Mouse (Mus musculus): ENCODE measurements at regions not wholly inside any gene's neighbourhood (a gene's known extent, or its start where the extent isn't known, plus 50 kb on each side); places are given as distances from the start of the nearest gene placed in this dataset.

- in situ Hi-C loops (cut with MboI; ENCODE audit: unreplicated experiment in 2 of 2), result loop anchor here in 1 of 2 experiments (25.0 kb wide), 1 partner anchor 801 kb away; the partner anchor contains the start of genes Abhd13 and Lig4
These were observed 219.6 kb downstream of the Irs2 start for GRCm38 (mm10) chr8:10788496-10789200.

GRCm38 (mm10) chr8:10785801-10786200 is 222.5 kb downstream of the Irs2 start:
- in situ Hi-C loops (cut with MboI; ENCODE audit: unreplicated experiment in 2 of 2), result loop anchor here in 1 of 2 experiments (25.0 kb wide), 1 partner anchor 798 kb away; the partner anchor contains the start of genes Abhd13 and Lig4

GRCm38 (mm10) chr8:10785311-10785710 is 222.9 kb downstream of the Irs2 start:
- in situ Hi-C loops (cut with MboI; ENCODE audit: unreplicated experiment in 2 of 2), result loop anchor here in 1 of 2 experiments (25.0 kb wide), 1 partner anchor 798 kb away; the partner anchor contains the start of genes Abhd13 and Lig4

GRCm38 (mm10) chr8:10784481-10784880 is 223.8 kb downstream of the Irs2 start:
- in situ Hi-C loops (cut with MboI; ENCODE audit: unreplicated experiment in 2 of 2), result loop anchor here in 1 of 2 experiments (25.0 kb wide), 1 partner anchor 797 kb away; the partner anchor contains the start of genes Abhd13 and Lig4

GRCm38 (mm10) chr8:10781860-10782259 is 226.4 kb downstream of the Irs2 start:
- in situ Hi-C loops (cut with MboI; ENCODE audit: unreplicated experiment in 2 of 2), result loop anchor here in 1 of 2 experiments (25.0 kb wide), 1 partner anchor 795 kb away; the partner anchor contains the start of genes Abhd13 and Lig4

GRCm38 (mm10) chr8:10779636-10780035 is 228.6 kb downstream of the Irs2 start:
- in situ Hi-C loops (cut with MboI; ENCODE audit: unreplicated experiment in 2 of 2), result loop anchor here in 1 of 2 experiments (25.0 kb wide), 1 partner anchor 792 kb away; the partner anchor contains the start of genes Abhd13 and Lig4

GRCm38 (mm10) chr8:10775202-10776010 is 232.9 kb downstream of the Irs2 start:
- in situ Hi-C loops (cut with MboI; ENCODE audit: unreplicated experiment in 2 of 2), result loop anchor here in 1 of 2 experiments (25.0 kb wide), 1 partner anchor 788 kb away; the partner anchor contains the start of genes Abhd13 and Lig4

- in situ Hi-C loops (cut with MboI; ENCODE audit: unreplicated experiment in 2 of 2), result loop anchor here in 1 of 2 experiments (25.0 kb wide), 1 partner anchor 787 kb away; the partner anchor contains the start of genes Abhd13 and Lig4
These were observed 233.5 kb downstream of the Irs2 start for GRCm38 (mm10) chr8:10774778-10775177.

- in situ Hi-C loops (cut with MboI; ENCODE audit: unreplicated experiment in 2 of 2), result no loop called here
These were observed 240.1 kb downstream of the Irs2 start for GRCm38 (mm10) chr8:10768181-10768580.

GRCm38 (mm10) chr8:10763907-10764306 is 244.4 kb downstream of the Irs2 start:
- in situ Hi-C loops (cut with MboI; ENCODE audit: unreplicated experiment in 2 of 2), result no loop called here

GRCm38 (mm10) chr8:10761694-10762305 is 246.5 kb downstream of the Irs2 start:
- in situ Hi-C loops (cut with MboI; ENCODE audit: unreplicated experiment in 2 of 2), result no loop called here

GRCm38 (mm10) chr8:10760851-10761693 is 247.2 kb downstream of the Irs2 start:
- in situ Hi-C loops (cut with MboI; ENCODE audit: unreplicated experiment in 2 of 2), result no loop called here

DNA sequence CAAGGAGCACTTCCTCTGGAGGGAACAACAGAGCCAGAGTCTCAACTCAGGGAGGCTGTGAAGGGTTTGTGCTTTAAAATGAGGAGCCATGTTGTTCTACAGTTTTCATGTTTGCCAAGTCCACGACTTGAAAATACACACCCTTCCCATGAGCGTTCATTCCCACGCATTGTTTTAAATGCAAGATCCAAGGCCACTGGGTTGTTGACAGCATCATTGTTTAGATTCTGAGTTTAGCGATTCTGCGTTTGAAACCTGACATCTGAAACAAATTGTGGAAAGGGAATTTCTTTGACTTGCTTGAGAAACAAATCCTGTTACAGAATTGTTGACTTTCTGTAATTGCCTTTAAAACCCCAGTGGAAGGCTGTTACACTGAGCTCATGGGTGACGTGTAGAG is 248.0 kb downstream of the Irs2 start:
- in situ Hi-C loops (cut with MboI; ENCODE audit: unreplicated experiment in 2 of 2), result no loop called here

DNA sequence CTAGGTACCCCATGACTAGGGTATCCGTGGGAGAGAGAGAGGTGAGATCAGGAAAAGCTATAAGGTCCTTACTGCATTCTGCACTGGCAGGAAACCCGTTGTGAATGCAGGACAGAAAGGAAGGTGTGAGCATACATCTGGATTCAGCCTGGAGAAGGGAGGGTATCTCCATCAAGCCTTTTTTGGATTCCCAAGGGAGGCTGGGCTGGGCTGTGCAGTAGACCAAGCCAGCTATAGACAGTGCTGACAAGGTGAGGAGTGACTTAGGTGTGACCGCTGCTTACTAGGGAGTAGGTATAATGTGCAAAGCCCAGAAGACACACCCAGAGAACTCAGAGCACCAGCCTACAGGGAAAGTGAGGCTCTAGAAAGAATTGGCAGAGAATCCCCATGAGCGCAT is 250.1 kb downstream of the Irs2 start:
- in situ Hi-C loops (cut with MboI; ENCODE audit: unreplicated experiment in 2 of 2), result no loop called here

GRCm38 (mm10) chr8:10754986-10755308 is 253.3 kb downstream of the Irs2 start:
- in situ Hi-C loops (cut with MboI; ENCODE audit: unreplicated experiment in 2 of 2), result no loop called here

GRCm38 (mm10) chr8:10754232-10754985 is 253.8 kb downstream of the Irs2 start:
- in situ Hi-C loops (cut with MboI; ENCODE audit: unreplicated experiment in 2 of 2), result no loop called here

GRCm38 (mm10) chr8:10753056-10753455 is 255.2 kb downstream of the Irs2 start:
- in situ Hi-C loops (cut with MboI; ENCODE audit: unreplicated experiment in 2 of 2), result no loop called here

- in situ Hi-C loops (cut with MboI; ENCODE audit: unreplicated experiment in 2 of 2), result no loop called here
These were observed 261.1 kb downstream of the Irs2 start for GRCm38 (mm10) chr8:10747150-10747549.

DNA sequence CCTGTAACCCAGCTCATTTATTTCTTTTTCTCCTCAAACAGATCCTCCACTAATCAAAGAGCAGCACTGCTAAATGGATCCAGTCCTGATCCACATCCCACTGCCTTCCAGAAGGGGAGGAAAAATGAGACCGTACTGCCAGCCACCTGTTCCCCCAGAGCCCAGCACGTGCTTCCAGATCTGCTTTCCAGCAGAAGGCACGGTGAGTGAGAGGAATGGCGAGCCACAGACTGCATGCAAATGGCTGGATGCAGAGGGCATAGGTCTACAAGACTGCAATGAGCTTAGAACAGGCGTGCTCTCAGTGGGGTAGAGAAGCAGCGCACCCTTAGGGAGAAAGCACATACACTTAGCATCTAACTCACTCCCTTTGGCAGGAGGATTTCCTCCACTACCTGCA is 265.0 kb downstream of the Irs2 start:
- in situ Hi-C loops (cut with MboI; ENCODE audit: unreplicated experiment in 2 of 2), result no loop called here
